Mouse (Mus musculus) lung, postnatal 0 days (tissue): ENCODE measurements around the gene Maats1. TPM values are rescaled to one million over a fixed set of nuclear protein-coding genes. Genes with fewer than 3 reads are reported as not detected.

ENCODE experiments used
- ATAC-seq: fragments of 200-750 bp; cut with Nextera tagmentation; 2 replicates; pipeline ENCODE4 v1.8.0; 2017; ENCODE audit warnings: moderate library complexity
- DNase-seq: peaks from one replicate; pipeline ENCODE4 v3.0.0-alpha.2; 2016; ENCODE audit warnings: low spot score
- H3K27ac ChIP-seq: fragments of 300-500 bp; sonication (generic); 2 replicates; pipeline ENCODE4 v1.5.1; 2014; ENCODE audit warnings: antibody characterized with exemption, mild to moderate bottlenecking, low read length, mixed read lengths
- H3K27me3 ChIP-seq: fragments of 300-500 bp; sonication (generic); replicated peaks from 2 replicates; pipeline ENCODE4 v1.6.1; 2014; ENCODE audit warnings: low read length, mixed read lengths; ENCODE audit not compliant: insufficient read depth
- H3K36me3 ChIP-seq: fragments of 300-500 bp; sonication (generic); 2 replicates; pipeline ENCODE4 v1.6.1; 2014; ENCODE audit warnings: low read length, mixed read lengths; ENCODE audit not compliant: insufficient read depth
- H3K4me1 ChIP-seq: fragments of 300-500 bp; sonication (generic); 2 replicates; pipeline ENCODE4 v1.6.1; 2014; ENCODE audit warnings: antibody characterized with exemption, low read depth, low read length, mixed read lengths; ENCODE audit not compliant: insufficient read depth
- H3K4me2 ChIP-seq: fragments of 300-500 bp; sonication (generic); replicated peaks from 2 replicates; pipeline ENCODE4 v1.6.1; 2014; ENCODE audit warnings: low read depth, mild to moderate bottlenecking, low read length, moderate library complexity, mixed read lengths
- H3K4me3 ChIP-seq: fragments of 300-500 bp; sonication (generic); 2 replicates; pipeline ENCODE4 v1.5.1; 2014; ENCODE audit warnings: low read depth, low read length
- H3K9ac ChIP-seq: fragments of 300-500 bp; sonication (generic); replicated peaks from 2 replicates; pipeline ENCODE4 v1.6.1; 2014; ENCODE audit warnings: low read depth, mild to moderate bottlenecking
- H3K9me3 ChIP-seq: fragments of 300-500 bp; sonication (generic); 2 replicates; pipeline ENCODE4 v1.6.1; 2016; ENCODE audit warnings: low read length, mixed read lengths
- CTCF ChIP-seq: IDR thresholded peaks from 2 replicates; pipeline ENCODE4 v1.5.1; 2016; ENCODE audit warnings: antibody characterized with exemption, mild to moderate bottlenecking
- EP300 ChIP-seq: IDR thresholded peaks from 2 replicates; pipeline ENCODE4 v1.6.1; 2016; ENCODE audit warnings: antibody characterized with exemption, mild to moderate bottlenecking, control low read depth
- WGBS: fragments of 180-500 bp; shearing (Covaris S2); extraction: QIAGEN DNeasy Blood & Tissue Kit; methylation state at CpG from one replicate; pipeline ENCODE4 v1.1.7; 2014; 5-methylcytosine and 5-hydroxymethylcytosine counted together
- polyA plus RNA-seq: library from polyadenylated mRNA; unstranded; fragments of >200 nt; fragmentation: Nextera tagmentation; extraction: Ambion mirVana; gene quantifications from 2 replicates; pipeline ENCODE4 v1.2.1, GENCODE M21; 2015

Gene Maats1
- polyA plus RNA-seq, 1 experiment from 2014 or later, result 2.6 TPM

GRCm38 (mm10) chr16:38361933-38362332, 20.0 kb upstream of the Maats1 start, which contains the start of gene Popdc2:
Gene Popdc2, plus strand, starts transcription at chr16:38362209.
- Histone ChIP-seq H3K4me3 (no peak within 1 kb of the TSS), H3K27ac (0 out of 2 replicates have a peak within 1 kb of the TSS, but pooled peaks have one; percentile 20)

GRCm38 (mm10) chr16:38360317-38360716, 18.4 kb upstream of the Maats1 start:
- TF ChIP-seq CTCF, result no peak
- TF ChIP-seq EP300, result no peak
- H3K27me3 ChIP-seq, result no peaks in the 10 kb centered on the region
- 35% methylated on average over 2 of the region's 2 CpGs for WGBS
- H3K4me1 ChIP-seq, result peaks cover 13% of the 10 kb centered on the region; the same call in 1 of the 2 replicates
- no peak overlapping the region for H3K9ac ChIP-seq
- H3K9me3 ChIP-seq, result no peaks in the 10 kb centered on the region
- H3K27ac ChIP-seq, result no peak overlapping the region
- no peak overlapping the region for H3K4me2 ChIP-seq
- ATAC-seq (no peak), DNase-seq (no peak)
- H3K4me3 ChIP-seq, result no peak overlapping the region
- no peaks in the 10 kb centered on the region for H3K36me3 ChIP-seq

More at GRCm38 (mm10) chr16:38361933-38362332, 20.0 kb upstream of the Maats1 start, which contains the start of gene Popdc2:
- no peaks in the 10 kb centered on the region for H3K9me3 ChIP-seq
- ATAC-seq, result peak; percentile 47
- H3K4me1 ChIP-seq, result peaks cover 13% of the 10 kb centered on the region; the same call in 1 of the 2 replicates
- no peak within 1 kb of the TSS for H3K9ac ChIP-seq
- TF ChIP-seq EP300 (no peak), CTCF (no peak)
- no peaks in the 10 kb centered on the region for H3K36me3 ChIP-seq
- no peaks in the 10 kb centered on the region for H3K27me3 ChIP-seq
- peak; percentile 29 for DNase-seq
- WGBS, result 12% methylated on average over 10 of the region's 10 CpGs
- peak within 1 kb of the TSS; percentile 35 for H3K4me2 ChIP-seq

GRCm38 (mm10) chr16:38359857-38360256, 17.9 kb upstream of the Maats1 start:
- Histone ChIP-seq H3K9ac (no peak overlapping the region), H3K36me3 (no peaks in the 10 kb centered on the region), H3K4me1 (peaks cover 13% of the 10 kb centered on the region; the same call in 1 of the 2 replicates), H3K4me2 (no peak overlapping the region), H3K27me3 (no peaks in the 10 kb centered on the region), H3K9me3 (no peaks in the 10 kb centered on the region), H3K27ac (no peak overlapping the region), H3K4me3 (no peak overlapping the region)
- ATAC-seq (no peak), DNase-seq (no peak)
- TF ChIP-seq CTCF, result no peak
- WGBS, result 49% methylated on average over 3 of the region's 3 CpGs

GRCm38 (mm10) chr16:38359241-38359640, 17.3 kb upstream of the Maats1 start:
- peaks cover 13% of the 10 kb centered on the region; the same call in 1 of the 2 replicates for H3K4me1 ChIP-seq
- ATAC-seq (no peak), DNase-seq (no peak)
- no peaks in the 10 kb centered on the region for H3K9me3 ChIP-seq
- no peak overlapping the region for H3K4me3 ChIP-seq
- H3K27me3 ChIP-seq, result no peaks in the 10 kb centered on the region
- no peak overlapping the region for H3K9ac ChIP-seq
- no peak for TF ChIP-seq EP300
- no peak for TF ChIP-seq CTCF
- H3K36me3 ChIP-seq, result no peaks in the 10 kb centered on the region
- H3K27ac ChIP-seq, result no peak overlapping the region
- no peak overlapping the region for H3K4me2 ChIP-seq
- 85% methylated on average over 2 of the region's 2 CpGs for WGBS

GRCm38 (mm10) chr16:38358256-38358812, 16.4 kb upstream of the Maats1 start:
- DNase-seq, result no peak
- H3K36me3 ChIP-seq, result no peaks in the 10 kb centered on the region
- no peak overlapping the region for H3K27ac ChIP-seq
- no peak for ATAC-seq
- H3K9ac ChIP-seq, result no peak overlapping the region
- H3K4me3 ChIP-seq, result no peak overlapping the region
- TF ChIP-seq CTCF (no peak), EP300 (no peak)
- H3K4me1 ChIP-seq, result peaks cover 13% of the 10 kb centered on the region; the same call in 1 of the 2 replicates
- no peaks in the 10 kb centered on the region for H3K9me3 ChIP-seq
- no peaks in the 10 kb centered on the region for H3K27me3 ChIP-seq
- 88% methylated on average over 6 of the region's 6 CpGs for WGBS
- no peak overlapping the region for H3K4me2 ChIP-seq

- no peaks in the 10 kb centered on the region for H3K27me3 ChIP-seq
- WGBS, result 54% methylated on average over 5 of the region's 5 CpGs
- ATAC-seq, result no peak
Observed at GRCm38 (mm10) chr16:38354185-38354913, 12.4 kb upstream of the Maats1 start.

More at GRCm38 (mm10) chr16:38354185-38354913, 12.4 kb upstream of the Maats1 start:
- Histone ChIP-seq H3K4me2 (no peak overlapping the region), H3K27ac (no peak overlapping the region), H3K4me1 (no peaks in the 10 kb centered on the region), H3K36me3 (no peaks in the 10 kb centered on the region), H3K9ac (no peak overlapping the region), H3K4me3 (no peak overlapping the region), H3K9me3 (no peaks in the 10 kb centered on the region)
- no peak for DNase-seq
- no peak for TF ChIP-seq EP300
- TF ChIP-seq CTCF, result no peak
